Mouse (Mus musculus) neutrophil, adult 5-6 weeks (primary cell): ENCODE results near the gene Nploc4. TPM values are rescaled to one million over a fixed set of nuclear protein-coding genes. Genes with fewer than 3 reads are reported as not detected.
A peak's percentile ranks its signal among the peaks of the same experiment; 100 is the strongest.
"Not testable (repeated sequence)": the region's sequence is repeated elsewhere in the genome, so short reads cannot be mapped to it uniquely, and the experiment has no call there.

ENCODE experiments used
- ATAC-seq: fragments of 151-379, 151-347 bp; 2 replicates; pipeline ENCODE4 v1.8.0; 2017; ENCODE audit warnings: mild to moderate bottlenecking, moderate TSS enrichment; ENCODE audit not compliant: insufficient number of reproducible peaks, poor library complexity, low FRiP score, severe bottlenecking; ENCODE audit errors: extremely low read depth
- total RNA-seq: library from RNA; stranded (forward); fragments of 200-1000 nt; gene quantifications from 2 replicates; pipeline ENCODE4 v1.2.3, GENCODE M21; 2017

The Nploc4 gene
- total RNA-seq, 1 experiment from 2014 or later, result 25.4 TPM

- ATAC-seq, result no peak
Measured at GRCm38 (mm10) chr11:120356900-120357299, 80.6 kb downstream of the Nploc4 start.

- no peak for ATAC-seq
Measured at GRCm38 (mm10) chr11:120356319-120356840, 81.1 kb downstream of the Nploc4 start.

- no peak for ATAC-seq
Measured at GRCm38 (mm10) chr11:120355277-120356039, 82.0 kb downstream of the Nploc4 start.

- no peak for ATAC-seq
Measured at GRCm38 (mm10) chr11:120354304-120355276, 82.9 kb downstream of the Nploc4 start.

- ATAC-seq, result peak; percentile 79
Measured at GRCm38 (mm10) chr11:120353500-120354303, 83.8 kb downstream of the Nploc4 start.

GRCm38 (mm10) chr11:120352571-120353290, 84.8 kb downstream of the Nploc4 start:
- no peak for ATAC-seq

GRCm38 (mm10) chr11:120352093-120352350, 85.5 kb downstream of the Nploc4 start:
- not testable (repeated sequence) for ATAC-seq

GRCm38 (mm10) chr11:120351250-120352092, 86.0 kb downstream of the Nploc4 start:
- no peak for ATAC-seq

- no peak for ATAC-seq
Measured at GRCm38 (mm10) chr11:120350711-120351110, 86.8 kb downstream of the Nploc4 start.

- ATAC-seq, result peak; percentile 10
Measured at GRCm38 (mm10) chr11:120349986-120350702, 87.4 kb downstream of the Nploc4 start.

- no peak for ATAC-seq
Measured at GRCm38 (mm10) chr11:120349371-120349985, 88.0 kb downstream of the Nploc4 start.

- ATAC-seq, result no peak
Measured at GRCm38 (mm10) chr11:120348684-120349370, 88.7 kb downstream of the Nploc4 start.

- peak; percentile 46 for ATAC-seq
Measured at GRCm38 (mm10) chr11:120347791-120348683, 89.5 kb downstream of the Nploc4 start, which contains the start of gene Actg1. TSS of gene Actg1 (minus strand) at chr11:120348542.

- no peak for ATAC-seq
Measured at GRCm38 (mm10) chr11:120347301-120347700, 90.2 kb downstream of the Nploc4 start.
